Mouse (Mus musculus): ENCODE results near the gene Nr2f1.

Gene Nr2f1

DNA sequence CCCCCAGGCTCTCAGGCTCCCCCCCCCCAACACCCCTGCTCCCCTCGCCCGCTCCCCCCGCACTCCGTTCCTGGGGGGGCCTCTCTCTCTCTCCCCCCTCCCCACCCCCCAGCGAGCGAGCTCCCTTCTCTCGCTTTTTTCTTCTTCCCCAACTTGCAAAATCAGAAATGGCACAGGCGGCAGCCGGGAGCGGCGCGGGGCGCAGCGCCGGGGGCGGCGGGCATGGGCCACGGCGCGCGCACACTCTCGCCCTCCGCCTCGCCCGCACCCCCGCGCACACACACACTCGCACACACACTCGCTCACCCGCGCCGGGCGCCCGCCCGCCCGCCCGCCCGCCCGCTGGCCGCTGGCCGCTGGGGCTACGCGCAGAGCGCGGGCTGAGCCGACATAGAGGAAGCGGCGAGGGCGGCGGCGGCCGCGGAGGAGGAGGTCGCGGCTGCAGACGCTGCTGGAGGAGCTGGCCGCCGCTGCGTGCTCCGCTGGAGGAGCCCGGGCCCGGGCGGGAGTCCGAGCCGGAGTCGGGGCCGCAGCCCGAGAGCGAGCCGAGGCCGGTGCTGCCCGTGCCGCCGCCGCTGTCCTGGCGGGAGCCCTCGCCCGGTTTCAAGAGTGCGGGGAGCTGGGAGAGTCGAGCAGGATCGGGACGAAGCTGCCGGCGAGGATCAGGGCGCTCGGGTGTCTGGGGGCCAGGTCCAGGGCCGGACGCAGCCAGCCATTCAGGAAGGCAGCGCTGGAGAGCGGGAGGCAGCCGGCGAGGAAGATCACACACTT, 501 bp downstream of the Nr2f1 start:
- no peak for DNase-seq

DNA sequence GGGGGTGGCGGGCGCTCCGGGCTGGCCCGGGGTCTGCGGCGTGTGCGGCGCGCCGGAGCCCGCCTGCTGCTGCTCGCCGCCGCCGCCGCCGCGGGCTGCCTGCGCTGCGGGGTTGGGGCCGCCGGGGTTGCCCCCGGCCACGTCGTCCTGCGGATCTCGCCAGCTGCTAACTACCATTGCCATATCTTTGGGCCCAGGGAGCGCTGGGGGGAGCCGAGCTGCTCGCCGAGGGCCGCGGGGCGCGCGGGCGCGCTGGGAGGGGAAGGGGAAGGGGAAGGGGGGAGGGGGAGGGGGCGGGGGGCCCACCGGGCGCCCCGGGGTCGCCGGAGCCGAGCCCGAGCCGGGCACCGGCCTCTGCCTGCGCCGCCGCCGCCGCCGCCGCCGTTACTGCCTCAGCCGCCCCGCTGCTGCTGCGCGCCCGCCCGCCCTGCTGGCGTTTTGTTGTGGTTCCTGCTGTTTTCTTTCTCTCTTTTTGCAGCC, 1.1 kb downstream of the Nr2f1 start:
- no peak for DNase-seq

DNA sequence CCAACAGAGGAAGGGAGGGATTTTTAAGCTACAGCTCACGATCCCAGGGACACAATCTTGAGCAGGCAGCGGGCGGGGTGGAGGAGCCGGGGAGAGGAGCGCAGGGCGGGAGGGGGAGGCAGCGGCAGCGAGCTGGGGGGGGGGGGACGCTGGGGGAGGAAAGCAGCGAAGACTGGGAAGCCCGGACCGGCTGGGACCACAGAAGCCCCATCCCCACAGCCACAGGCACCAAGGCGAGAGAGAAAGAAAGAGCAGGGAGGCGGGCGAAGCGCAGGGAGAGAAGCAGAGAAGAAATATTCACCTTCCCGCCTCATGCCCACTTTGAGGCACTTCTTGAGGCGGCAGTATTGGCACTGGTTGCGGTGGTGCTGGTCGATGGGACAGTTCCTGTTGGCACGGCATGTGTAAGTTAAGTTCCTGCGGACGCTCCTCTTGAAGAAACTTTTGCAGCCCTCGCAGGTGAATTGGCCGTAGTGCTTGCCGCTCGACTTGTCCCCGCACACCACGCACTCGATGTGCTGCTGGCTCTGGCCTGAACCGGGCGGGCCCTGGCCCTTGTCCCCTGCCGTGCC, 1.7 kb downstream of the Nr2f1 start:
- DNase-seq: no peak

DNA sequence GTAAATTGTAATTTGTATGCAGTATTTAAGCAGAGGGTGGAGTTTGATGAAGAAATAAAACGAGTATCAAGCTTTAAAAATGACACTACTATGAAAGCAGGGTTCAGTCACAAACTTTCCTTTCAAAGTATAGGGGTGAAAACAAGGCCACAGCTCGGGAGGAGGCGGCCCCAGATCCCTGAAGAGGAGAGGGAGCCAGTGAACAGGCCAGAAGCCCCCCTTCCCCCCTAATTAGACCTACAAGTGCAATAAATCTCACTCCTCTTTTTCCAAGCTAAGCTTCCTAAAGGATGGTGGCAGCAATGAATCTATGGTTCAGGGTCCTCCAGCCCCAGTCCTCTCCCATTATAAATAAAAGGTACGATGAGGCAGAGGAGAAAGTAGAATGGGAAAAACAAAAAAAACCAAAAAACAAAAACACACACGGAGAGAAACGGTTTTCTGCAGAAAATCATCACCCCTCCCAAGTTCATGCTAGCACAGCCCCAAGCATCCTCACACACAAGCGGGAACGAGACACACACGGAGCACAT, 2.2 kb downstream of the Nr2f1 start:
- DNase-seq: no peak

DNA sequence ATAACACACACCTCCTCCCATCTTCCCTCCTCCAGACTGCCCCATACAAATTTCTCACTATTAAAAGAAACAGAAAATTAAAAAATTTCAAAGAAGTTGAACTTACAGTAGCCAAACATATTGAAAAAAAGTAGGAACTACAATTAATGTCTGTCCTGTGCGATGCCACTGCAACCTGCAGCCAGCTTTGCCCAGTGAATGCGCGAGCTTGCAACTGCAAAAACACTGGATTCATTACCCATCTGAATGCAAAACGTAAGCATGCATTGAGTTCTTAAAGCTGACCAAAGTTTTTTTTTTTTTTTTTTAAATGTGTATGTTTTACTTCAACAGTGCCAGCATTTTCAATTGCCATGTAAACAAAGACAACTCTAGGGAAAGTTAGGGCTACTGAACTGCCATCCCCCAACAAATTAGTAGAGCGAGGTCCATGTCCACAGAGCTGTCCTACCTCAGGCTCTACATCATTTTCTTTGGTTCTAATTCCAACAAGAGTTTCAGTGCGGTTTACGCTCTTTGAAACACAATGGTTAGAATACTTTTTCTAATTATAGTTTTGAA, 3.2 kb downstream of the Nr2f1 start:
- DNase-seq: no peak

DNA sequence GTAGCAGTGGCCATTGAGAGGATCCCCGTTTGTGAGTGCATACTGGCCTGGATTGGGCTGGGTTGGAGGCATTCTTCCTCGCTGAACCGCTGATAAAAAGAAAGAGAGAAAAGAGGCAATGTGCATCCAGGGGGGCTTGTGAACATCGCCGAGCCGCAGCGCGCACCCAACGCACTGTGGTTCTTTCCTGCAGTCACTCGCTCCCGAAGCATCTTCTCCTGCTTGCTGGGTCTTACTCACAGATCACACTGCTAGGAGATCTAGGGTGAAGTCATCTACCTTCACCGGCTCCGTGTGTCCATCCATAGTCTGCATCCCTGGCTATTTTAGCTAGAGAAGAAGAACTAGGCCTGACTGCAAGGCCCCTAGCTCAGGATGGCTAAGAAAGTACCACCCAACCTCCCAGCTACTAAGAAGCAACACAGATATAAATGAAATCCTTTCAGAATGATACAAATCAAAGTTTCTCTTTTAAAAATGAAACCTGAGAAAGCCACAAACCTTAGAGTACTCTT, 3.9 kb downstream of the Nr2f1 start:
- DNase-seq: no peak

DNA sequence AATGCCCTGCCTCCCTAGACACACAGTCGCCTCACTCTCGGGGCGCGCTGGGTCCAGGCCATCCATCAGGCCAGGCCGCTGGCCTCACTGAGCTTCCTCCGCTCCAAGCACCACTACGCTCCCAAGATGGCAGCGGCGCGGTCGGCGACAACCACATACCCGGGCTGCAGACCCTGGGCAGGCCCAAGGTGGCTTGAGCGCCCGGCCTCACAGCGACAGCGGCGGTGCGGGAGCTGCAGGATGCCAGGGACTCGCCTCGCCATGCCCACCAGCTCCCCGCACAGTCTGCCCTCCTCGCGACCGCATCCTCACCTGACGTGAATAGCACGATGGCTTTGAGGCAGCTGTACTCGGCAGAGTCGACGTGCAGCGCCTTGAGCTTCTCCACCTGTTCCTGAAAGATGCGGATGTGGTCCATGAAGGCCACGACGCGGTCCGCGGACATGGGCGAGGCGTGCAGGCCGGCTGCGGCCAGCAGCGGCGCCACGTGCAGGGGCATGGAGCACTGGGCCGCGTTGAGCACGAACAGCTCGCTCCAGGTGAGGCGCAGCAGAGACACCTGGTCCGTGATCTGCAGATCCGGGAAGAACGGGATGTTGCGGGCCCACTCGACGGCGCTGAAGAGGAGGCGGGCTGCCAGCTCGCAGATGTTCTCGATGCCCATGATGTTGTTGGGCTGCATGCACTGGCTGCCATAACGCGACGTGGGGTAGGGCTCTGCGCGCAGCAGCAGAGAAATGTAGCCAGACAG, 4.5 kb downstream of the Nr2f1 start:
- no peak for DNase-seq

DNA sequence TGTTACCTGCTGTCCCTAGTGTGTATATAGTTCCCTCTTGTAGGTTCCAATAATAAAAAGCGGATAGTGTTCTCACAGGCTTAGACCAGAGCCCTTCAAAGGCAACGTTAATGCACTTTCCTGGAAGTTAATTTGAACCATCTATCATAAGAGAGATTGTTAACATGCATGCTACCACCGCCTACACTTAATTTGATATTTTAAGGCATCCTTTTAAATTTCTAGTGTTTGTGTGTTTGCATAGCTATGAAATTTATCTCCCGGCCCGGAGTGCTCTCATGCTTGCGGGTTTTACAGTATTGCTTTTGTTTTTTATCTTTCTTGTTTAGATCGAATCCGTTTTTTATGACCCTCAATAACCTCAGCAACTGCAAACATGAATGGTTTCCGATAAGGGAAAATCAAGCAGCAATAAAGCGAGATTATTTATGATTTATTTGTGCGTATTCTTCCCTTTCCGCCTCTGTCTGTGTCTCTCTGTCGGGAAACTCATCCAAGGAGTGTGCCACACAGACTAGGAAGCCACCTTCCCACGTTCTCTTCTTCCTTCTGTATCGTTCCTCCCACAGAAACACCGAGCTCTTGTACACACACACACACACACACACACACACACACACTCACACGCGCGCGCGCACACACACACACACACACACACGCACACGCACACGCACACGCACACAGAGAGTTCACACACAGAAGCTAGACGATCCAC, 5.3 kb downstream of the Nr2f1 start:
- DNase-seq: no peak

DNA sequence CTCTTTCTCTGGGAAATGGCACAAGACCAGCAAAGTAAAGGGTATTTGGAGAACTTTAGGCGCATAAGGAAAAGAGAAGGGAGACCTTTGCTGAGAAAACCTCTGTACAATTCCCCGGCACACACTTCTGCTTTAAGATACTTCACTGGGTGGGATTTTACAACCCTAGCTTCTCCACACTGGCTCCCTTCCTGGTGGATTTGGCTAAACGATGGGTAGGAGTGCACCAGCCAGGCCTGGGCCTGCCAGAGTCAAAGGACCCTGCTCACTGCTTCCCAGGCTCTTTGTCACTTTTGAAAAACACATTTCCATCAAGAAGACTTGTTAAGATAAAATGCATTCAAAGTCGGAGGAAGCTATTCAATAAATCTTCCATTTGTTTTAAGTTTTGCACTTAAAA, 6.3 kb downstream of the Nr2f1 start:
- no peak for DNase-seq

DNA sequence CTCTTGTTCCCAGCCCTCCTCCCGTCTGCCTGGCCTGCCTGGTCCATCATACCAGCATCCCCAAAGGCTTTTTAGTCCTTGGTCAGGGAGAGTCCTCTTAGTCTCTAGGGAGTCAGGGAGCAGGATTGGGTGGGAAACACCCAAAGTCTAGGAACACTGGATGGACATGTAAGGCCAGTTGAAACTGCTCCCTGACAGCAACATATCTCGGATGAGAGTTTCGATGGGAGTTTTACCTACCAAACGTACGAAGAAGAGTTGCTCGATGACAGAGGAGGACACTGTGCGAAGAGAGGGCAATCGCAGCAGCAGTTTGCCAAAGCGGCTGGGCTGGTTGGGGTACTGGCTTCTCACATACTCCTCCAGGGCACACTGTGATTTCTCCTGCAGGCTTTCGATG, 10.0 kb downstream of the Nr2f1 start:
- DNase-seq: no peak

DNA sequence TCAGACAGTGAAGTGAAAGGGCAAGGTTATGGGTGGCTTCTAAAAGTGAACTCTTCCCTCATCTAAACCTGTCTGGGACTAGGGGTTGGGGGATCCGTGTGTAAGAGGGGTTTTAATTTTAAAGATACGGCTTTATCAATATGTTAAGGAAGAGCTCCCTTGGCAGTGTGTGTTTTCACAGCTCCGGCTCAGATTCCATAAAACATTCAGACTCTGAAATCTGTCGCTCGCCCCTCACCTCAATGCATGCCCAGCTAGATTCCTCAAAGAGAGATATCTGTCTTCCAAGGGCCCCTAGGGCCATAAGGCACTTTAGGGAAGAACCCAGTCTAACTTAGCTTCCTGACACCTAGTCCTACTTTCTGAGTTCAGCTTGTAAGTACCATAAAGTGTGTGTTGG, 11.7 kb downstream of the Nr2f1 start:
- no peak for DNase-seq

DNA sequence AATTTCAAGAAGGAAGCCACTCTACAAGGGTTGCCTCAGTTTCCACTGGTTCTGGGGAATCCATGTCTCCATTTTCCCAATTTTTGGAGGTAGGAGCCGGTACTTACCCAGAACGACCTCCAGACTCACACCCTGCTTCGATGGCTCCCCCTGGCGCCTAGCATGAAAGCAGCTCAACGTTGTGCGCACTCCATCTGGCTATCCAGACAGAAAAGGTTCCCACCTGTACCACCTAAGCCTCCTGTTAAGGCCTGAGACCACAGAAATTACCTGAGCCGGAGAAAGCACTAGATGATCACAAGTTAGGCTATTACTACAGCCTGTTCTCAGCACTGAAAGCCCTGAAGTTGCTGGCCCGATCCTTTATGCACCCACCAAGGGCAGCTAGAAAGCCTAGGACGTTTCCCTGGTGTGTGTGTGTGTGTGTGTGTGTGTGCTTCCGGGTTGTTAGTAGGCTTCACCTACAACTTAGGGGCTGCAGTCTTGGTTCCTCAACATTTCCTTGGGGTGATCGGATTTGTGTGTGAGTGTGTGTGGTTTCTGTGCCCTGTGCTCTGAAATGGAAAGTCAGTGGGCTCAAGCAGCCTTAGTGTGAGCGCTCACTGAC, 13.1 kb downstream of the Nr2f1 start:
- DNase-seq: no peak

DNA sequence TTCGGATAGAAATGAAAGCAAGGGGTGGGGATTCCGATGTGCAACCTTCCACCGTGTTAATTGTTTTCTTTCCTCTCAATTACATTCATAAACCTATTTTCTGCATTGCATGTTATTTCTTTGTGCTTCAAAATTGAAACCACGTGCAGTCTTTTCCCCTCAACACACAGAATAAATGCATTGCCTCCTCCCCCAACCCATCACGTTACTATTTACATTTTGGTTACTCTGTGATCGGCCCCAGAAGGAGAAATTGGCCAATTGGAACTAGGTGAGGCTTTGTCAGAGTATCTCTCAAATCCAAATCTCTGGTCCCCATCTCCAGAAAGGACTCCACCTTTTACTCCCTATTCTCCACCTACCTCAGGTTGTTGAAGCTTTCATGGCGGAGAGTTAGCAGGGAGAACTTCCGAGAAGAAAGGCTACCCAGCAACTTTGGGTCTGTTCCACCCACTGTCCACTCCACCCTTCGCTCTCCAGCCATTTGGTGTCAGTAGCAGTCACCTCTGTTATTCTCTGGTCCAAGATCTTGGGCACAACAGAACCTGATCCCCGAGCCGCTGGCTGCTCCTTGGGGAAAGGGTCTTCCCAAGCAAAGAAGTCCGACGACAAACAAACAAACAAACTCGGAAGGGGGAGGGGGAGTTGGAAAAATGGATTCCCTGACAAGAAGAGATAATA, 14.6 kb downstream of the Nr2f1 start:
- no peak for DNase-seq

DNA sequence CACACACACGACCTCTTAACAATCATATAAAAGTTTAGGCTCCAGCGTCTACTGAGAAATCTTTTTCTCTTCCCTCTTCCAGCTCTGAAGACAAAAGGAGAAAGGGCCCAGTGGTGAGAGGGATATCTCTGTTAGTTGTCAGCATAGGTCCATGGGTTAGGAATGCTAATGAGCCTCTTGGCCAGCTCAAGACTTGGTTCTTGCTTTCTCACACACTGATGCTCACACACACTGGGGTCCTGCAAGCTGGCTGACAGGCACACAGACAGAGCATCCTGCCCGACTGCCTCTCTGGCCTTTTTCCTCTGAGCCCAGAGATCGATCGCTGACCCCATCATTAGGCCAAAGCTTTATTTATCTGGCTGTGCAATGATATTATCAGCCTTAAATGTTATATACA, 15.6 kb downstream of the Nr2f1 start:
- no peak for DNase-seq

DNA sequence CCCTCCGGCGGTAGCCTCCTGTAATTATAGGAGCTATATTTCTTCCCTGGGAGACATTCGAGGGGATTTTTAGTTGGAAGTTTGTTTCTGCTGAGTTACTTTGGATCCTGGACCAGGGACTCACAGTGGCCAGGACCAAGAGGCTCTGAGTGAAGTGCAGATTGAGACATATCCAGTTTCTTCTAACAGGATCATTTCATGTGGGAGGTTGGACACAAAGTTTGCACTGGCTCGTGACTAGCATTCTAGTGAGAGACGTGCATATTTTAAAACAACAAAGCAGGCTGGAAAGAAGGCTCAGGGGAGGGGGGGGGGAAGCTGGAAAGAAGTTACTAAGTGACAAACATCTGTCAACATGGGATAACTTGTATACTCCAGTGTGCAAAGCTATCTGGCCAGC, 16.6 kb downstream of the Nr2f1 start:
- no peak for DNase-seq

DNA sequence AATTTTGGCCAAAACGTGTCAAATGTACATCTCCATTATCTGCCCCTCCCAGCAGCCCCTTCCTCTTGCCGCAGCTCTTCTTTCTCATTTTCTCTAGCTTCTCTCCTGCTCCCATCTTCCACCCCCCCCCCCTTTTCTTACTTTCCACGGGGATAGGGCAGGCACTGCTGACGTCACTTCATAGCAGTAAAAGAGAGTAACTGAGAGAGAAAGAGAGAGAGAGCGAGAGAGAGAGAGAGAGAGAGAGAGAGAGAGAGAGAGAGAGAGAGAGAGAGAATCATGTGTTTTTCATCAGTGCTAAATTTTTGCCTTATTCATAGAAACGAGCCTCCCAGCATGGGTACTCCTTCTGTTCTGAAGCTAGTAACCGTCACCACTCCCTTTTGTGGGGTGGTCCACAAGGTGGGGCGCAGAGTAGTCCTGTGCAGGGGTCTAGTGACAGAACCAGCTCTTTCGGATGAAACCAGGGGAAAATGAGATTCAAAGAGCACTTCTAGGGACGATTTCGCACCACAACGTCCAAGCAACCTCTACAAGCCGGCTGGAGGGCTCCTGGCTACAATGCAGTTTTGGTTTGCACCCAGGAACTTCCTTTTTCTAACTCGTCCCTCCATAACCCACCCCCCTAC, 17.5 kb downstream of the Nr2f1 start:
- DNase-seq: no peak

DNA sequence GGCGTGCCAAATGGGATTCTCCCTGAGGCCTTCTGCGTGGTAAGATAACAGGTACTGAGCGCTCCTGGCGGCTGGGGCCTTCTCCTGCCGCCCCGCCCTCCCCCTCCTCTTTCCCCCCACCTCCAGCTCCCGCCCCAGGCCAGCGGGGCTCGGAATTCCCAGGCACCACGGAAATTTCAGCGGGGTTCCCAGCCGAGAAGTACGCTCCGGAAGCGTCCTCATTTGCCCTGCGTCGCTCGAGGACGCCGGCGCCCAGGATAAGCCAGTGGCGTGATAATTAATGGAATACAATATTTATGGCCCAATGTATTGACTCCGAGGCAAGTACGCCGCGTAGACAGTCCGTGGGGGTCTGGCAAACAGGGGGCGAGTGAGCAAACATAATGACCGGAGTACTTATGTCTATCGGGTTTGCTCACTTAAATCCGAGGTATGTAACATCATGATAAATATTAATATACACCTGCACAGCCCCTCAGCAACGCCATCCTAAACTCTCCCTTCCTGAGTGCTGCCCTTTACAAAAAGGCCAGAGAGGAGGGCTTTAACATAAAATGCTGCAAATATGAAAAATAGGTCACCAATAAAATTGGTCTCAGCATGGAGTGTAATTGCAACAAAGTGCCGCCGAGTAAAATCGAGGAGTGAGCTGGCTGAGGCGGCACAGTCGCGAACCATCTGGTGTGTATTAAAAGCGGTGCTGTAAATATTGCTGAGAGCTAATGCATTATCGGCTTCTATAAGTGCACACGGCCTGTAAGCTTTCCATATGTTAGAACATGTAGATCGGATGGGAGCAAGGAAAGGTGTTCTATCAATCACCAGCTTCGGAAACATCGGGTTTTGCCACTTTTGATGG, 18.3 kb downstream of the Nr2f1 start:
- no peak for DNase-seq

DNA sequence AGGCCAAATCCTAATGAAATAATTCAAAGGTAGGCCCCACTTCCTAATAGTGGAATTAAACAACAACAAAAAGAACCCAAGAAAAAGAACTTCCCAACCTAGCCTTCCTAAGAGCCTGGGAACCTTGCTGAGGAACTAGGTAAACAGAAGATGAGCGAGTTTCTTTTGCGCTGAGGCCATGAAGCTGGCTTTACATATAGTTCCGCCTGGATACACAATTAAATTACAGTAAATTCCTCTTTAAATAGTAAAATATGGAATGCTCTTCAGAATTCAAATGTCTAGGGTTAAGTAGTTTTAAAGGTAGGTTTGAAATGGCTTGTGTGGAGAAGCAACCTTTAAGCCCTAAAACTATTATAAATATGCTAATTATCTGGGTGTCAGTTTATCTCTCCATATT, 19.3 kb downstream of the Nr2f1 start:
- DNase-seq: no peak

DNA sequence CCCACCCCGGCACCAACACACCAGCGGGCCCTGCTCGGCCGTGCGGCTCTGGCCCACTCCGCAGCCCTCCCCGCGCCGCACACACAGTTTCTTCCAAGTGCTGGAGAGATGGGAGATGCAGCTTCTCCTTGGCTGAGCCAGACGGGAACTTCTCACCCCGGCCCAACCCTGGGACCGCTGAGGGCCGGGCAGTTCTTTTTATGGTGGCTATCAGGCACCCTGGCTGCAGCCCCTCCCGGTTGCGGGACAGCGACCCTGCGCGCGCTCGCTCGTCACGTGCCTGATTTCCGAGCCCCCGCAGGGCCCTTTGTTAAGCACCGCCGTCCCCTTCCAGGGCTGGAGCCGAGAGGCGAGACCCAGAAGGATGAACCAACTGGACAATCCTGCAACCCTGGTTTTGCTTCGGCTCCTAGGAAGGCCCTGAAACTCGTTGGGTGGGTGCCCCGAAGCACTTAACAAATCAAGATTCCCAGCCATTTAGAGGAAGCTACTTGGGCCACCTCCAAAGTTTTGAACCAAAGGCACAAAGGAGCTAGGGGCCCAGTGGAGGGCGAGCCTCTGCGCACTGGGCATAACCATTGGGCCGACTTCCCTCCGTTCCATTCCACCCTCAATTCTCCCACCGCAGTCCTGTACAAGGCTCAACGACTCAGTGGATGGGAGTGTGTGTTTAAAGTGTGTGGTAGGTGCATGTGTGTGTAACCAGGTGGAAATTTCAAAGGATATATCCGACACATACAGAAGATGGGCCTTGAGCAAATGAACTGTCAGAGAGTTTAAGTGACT, 20.1 kb downstream of the Nr2f1 start:
- no peak for DNase-seq

All from thymus, adult 18-20 months (tissue).